Mouse (Mus musculus) layer of hippocampus, adult 2 months (tissue): Measurements from ENCODE around the gene Spock3. TPM values are rescaled to one million over a fixed set of nuclear protein-coding genes. Genes with fewer than 3 reads are reported as not detected.
"Not testable (repeated sequence)": the region's sequence is repeated elsewhere in the genome, so short reads cannot be mapped to it uniquely, and the experiment has no call there.

Source experiments
- DNase-seq, 2 experiments: peaks; one replicate each; pipeline ENCODE4 v3.0.0; 2022; ENCODE audit warnings: low spot score in 2 of 2
- H3K27ac ChIP-seq: fragments of 200-600 bp; 2 replicates; pipeline ENCODE4 v1.8.1; 2022
- H3K4me3 ChIP-seq: fragments of 200-600 bp; 2 replicates; pipeline ENCODE4 v1.8.1; 2022; ENCODE audit warnings: mild to moderate bottlenecking
- CTCF ChIP-seq: fragments of 200-600 bp; conservative IDR thresholded peaks from 2 replicates; pipeline ENCODE4 v1.8.1; 2022; ENCODE audit warnings: antibody characterized with exemption, mild to moderate bottlenecking, moderate library complexity
- long read RNA-seq, 2 experiments: library from polyadenylated mRNA; stranded (forward); transcript quantifications; one replicate each; pipeline ENCODE4 v2.0.0; 2021; ENCODE audit warnings: borderline mapping rate in 2 of 2
- total RNA-seq, 2 experiments: library from RNA; stranded (reverse); gene quantifications; 2 replicates each; pipeline ENCODE4 v1.2.3; 2021

The Spock3 gene
- total RNA-seq, result 10 to 100 TPM; 56.5 to 60.8 TPM
- long read RNA-seq, experiment 1, partial matches to known transcripts, result 0 of 7 reads
- long read RNA-seq, experiment 1, other reads (novel, unspliced or antisense), result 6 of 7 reads
- long read RNA-seq, experiment 2, partial matches to known transcripts, result 5 of 16 reads
- long read RNA-seq, experiment 2, other reads (novel, unspliced or antisense), result 11 of 16 reads

DNA sequence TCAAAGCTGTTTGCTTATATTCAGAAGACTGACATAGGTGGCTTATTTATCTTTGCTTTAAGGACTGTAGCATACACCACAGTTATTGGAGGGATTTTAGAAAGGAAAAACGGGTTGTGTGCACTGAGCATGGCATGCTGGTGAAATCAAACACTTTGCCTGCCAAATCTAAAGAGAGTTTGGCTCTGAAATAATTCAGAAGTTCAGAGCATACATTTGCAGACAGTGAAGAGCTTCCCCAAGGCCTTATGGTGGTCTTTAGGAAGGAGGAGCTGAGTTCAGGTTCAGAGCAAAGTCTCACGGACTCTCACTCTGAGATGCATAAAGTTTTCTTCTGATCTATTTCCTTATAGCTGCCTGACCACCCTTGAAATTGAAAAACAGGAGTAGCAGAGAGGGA is at the start of gene Spock3:
Spock3 (plus strand) TSS at position 301 of the 400 bp plus-strand sequence.
- no peak for TF ChIP-seq CTCF
- no peak for DNase-seq
- peak within 1 kb of the TSS; percentile 86 for H3K27ac ChIP-seq

DNA sequence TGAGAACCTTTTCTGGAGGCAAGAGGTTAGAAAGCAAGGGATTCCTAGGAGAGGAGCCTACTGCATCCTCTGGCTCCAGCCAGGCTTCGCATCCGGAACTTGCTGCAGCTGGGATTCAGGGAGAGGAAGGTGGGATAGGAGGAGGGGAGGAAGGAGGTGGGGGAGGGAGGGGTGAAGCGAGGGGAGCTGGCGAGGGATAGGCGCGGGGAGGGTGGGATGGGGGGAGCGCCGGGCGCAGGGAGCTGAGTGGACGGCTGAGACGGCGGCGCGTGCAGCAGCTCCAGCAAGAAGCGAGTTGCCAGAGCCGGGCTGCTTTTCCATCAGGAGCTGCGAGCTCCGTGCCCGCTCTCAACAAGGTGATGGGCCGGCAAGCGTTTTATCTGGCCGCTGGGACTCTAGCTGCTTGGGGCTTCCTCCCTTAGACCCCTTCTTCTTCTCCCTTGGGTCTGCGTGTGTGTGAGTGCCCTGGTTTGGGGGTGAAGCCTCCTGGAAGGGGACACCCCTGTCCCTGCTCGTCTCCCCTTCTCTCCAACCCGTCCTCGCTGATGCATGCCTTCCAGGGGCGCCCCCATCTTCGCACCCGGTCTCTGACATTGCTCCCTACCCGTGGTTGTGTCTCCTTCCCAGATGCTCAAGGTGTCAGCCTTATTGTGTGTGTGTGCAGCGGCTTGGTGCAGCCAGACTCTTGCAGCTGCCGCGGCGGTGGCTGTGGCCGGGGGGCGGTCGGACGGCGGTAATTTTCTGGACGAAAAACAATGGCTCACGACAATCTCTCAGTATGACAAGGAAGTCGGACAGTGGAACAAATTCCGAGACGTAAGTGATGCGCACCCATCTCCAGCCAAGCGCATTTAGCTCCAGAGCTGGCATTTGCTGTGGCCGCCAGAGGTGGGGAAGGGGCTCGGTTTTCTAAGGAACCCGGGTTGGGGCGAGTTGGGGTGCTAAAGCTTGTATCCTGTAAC is 645 bp downstream of the Spock3 start:
- peak; percentile 13 to 24 for DNase-seq
- Histone ChIP-seq H3K4me3 (peak overlapping the region; percentile 64), H3K27ac (peak overlapping the region; percentile 86)
- TF ChIP-seq CTCF, result no peak

More for the DNA sequence above, at the start of gene Spock3:
- peak within 1 kb of the TSS; percentile 64 for H3K4me3 ChIP-seq

DNA sequence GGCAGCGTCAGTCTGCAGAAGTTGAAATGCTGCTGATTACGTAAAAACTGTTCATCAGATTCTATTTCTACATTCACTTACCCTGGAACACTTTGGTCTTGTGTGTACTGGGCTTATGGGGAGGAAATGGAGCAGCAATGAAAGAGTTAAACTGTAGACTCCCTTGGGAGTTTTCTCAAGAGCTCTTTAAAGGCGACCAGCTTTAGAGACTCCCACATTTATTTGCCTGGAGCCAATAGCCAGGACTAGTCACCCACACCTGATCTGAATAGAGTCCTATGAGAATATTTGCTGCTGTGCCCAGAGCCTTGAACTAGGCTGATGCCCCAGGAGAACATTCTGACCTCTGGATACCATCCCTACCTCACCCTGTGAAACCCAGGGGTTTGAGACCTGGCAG is 1.7 kb downstream of the Spock3 start:
- no peak for TF ChIP-seq CTCF
- H3K4me3 ChIP-seq, result peak overlapping the region; percentile 64
- H3K27ac ChIP-seq, result peak overlapping the region; percentile 86
- DNase-seq, result peak in 1 of 2 experiments; percentile 18

DNA sequence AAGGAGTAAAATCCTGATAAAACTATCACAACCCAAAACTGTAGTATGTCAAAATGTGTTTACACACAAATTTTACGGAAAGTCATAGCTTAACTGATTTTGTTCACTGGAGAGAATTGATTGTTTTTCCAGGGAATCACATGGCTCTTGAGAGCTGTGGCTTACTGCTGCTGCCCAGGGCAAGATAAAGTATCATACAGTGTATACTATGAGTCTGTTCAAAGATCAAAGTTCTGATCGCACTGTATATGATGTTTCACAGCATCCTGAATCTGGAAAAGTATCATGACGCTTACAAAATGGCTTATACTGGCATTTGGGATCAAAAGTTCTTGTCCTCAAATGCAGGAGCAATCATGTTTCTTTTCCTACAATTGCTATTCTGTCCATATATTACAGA is 11.8 kb downstream of the Spock3 start:
- H3K27ac ChIP-seq, result no peak overlapping the region
- TF ChIP-seq CTCF, result no peak
- no peak for DNase-seq
- H3K4me3 ChIP-seq, result no peak overlapping the region

DNA sequence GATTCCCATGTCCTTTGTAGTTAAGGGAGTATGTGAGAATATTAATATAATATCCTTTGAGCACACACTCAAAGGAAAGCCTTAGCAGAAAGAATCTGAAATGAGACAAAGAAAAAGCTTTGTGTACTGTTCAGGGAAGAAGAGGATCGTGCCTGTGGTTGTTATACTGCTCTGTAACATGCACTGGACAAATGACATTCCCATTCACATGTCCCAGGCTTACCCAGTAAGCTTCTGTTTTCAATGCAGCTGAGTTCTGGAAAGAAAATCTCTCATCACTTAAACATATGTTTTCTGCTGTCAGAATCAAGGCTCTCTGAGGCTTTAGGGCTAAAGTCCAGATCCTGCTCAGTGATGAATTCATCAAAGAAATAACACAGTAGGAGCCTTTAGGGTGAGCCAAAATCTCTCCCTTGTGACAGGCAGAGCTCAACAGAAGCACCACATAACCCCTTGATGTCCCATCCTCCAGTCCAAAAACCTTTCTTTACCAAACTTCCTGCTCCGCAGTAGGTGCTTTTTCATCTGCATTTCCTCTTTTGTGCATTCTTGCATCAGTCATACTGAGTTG is 19.1 kb downstream of the Spock3 start:
- H3K4me3 ChIP-seq, result no peak overlapping the region
- no peak for DNase-seq
- no peak for TF ChIP-seq CTCF
- 0 out of 2 replicates have a peak overlapping the region, but pooled peaks have one; percentile 36 for H3K27ac ChIP-seq

DNA sequence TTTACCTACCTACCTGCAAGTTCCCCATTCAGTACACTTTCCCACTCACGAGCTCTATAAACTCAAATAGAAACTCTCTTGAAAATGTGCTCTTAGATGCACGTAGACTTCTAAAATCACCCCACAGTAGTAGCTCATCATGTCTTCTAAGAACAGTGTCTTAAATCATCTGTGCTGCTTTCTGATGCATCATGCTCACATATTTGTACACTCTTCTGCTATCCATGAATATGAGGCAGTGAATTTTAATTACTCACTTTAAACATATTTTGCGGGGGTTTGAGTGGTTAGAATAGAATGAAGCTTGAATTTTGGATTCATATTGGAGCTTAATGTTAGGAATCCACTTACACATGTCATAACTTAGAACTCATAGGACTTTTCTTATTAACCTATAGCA is 138.2 kb downstream of the Spock3 start:
- DNase-seq, result no peak
- no peak for TF ChIP-seq CTCF
- no peak overlapping the region for H3K27ac ChIP-seq
- no peak overlapping the region for H3K4me3 ChIP-seq

DNA sequence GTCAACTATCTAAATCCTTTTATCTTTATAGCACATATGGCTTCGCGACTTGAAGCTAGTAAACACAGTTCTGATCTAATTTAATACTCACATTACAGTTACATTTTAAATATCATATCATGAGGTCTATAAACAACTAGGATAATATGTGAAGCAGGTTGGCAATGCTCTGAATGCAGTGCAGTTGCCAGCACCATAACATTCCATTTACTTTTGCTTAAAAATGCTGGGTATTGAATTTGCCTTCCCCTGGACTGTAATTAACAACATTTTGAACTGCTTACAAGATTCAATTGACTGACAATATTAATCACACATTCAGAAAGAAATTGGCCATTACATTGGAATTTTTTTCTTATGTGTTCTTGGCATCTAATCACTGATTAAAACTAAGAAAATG is 147.4 kb downstream of the Spock3 start:
- no peak for DNase-seq
- Histone ChIP-seq H3K27ac (no peak overlapping the region), H3K4me3 (no peak overlapping the region)
- no peak for TF ChIP-seq CTCF

DNA sequence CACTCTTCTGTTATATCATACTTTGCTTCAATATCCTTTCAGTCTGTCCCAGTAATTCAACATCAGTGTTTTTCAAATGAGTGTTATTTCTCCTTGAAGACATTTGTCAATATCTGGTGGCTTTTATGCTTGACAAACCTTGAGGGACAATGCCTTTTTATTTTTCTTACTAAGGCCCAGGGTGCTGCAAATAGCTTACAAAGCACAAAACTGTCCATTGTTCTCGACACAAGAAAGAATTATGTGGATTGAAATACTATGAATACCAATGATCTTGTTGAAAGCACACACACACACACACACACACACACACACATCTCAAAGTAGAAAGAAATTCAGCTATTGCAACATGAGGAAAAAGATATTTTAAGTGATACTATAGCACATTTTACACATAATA is 159.0 kb downstream of the Spock3 start:
- no peak for TF ChIP-seq CTCF
- DNase-seq, result no peak
- Histone ChIP-seq H3K4me3 (no peak overlapping the region), H3K27ac (peak overlapping the region; percentile 65; the same call in 1 of the 2 replicates)

DNA sequence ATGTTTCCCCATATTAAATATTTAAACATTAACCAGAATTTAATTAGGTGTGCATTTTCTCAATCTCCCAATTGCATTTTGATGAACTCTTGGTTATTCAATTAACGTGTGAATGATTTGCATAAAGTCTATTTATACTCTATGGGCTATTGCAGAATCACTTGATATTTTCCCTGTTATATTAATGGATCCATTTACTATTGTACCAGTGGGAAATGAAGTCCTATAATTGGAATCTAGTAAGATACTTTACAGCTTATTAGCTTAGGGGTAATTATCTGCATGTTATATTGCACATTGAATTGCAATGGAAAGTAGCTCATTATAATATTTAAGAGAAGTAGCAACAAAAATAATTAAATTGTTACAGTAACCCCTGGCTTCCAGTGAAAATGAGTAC is 162.1 kb downstream of the Spock3 start:
- H3K27ac ChIP-seq, result no peak overlapping the region

DNA sequence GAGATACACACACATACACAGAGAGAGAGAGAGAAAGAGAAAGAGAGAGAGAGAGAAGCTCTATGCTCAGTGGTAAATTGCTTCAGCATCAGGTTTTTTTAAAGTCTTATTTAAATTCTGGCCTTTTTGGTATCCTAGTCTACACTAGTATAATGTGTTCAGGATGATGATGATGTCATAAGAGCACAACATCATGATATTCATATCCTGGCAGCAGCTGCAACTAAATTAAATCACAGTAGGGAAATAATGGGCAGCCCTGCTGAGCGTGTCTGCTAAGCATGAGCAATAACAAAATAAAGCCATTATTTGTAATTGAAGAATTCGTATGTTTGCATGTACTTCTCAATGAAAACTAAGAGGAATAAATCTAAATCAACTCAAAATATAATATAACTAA is 169.7 kb downstream of the Spock3 start:
- Histone ChIP-seq H3K27ac (no peak overlapping the region), H3K4me3 (no peak overlapping the region)
- no peak for DNase-seq
- no peak for TF ChIP-seq CTCF

More for the DNA sequence above, 162.1 kb downstream of the Spock3 start:
- TF ChIP-seq CTCF, result no peak
- no peak for DNase-seq
- H3K4me3 ChIP-seq, result no peak overlapping the region

DNA sequence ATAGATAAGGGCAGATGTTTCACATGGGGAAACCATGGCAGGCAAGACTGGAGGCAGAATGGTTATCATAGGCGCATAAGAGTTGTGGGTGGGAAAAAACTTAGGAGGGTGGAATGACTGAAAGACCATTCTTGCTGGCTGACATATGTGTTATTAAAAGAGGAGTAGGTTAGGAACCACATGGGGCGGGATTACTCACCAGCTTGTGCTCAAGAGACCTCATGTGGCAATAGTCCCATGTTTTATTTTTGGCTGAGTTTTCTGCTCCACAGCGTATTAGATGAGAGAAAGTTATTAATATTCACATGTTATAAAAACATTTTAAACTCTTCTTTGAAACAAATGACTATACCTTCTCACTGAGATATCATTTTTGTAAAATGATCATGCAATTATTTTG is 184.6 kb downstream of the Spock3 start:
- H3K27ac ChIP-seq, result 0 out of 2 replicates have a peak overlapping the region, but pooled peaks have one; percentile 28
- TF ChIP-seq CTCF, result no peak
- H3K4me3 ChIP-seq, result no peak overlapping the region
- peak; percentile 23 to 25 for DNase-seq

DNA sequence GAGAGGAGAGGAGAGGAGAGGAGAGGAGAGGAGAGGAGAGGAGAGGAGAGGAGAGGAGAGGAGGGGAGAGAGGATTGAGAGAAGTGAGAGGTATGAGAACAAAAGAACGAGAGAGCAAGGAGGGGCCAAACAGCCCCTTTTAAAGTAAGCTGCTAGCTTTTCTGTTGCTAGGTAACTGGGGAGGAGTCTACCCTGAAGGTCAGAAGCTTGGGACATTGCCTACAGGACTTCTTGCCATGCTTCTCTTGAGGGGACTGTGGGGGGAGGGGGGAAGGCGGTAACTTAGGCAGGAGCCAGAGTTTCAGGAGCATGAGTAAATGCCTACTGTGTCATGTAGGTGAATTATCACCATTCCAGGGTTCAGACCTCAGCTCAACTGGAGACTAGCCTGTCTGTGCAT is 213.1 kb downstream of the Spock3 start:
- not testable (repeated sequence) for H3K4me3 ChIP-seq, DNase-seq, H3K27ac ChIP-seq

DNA sequence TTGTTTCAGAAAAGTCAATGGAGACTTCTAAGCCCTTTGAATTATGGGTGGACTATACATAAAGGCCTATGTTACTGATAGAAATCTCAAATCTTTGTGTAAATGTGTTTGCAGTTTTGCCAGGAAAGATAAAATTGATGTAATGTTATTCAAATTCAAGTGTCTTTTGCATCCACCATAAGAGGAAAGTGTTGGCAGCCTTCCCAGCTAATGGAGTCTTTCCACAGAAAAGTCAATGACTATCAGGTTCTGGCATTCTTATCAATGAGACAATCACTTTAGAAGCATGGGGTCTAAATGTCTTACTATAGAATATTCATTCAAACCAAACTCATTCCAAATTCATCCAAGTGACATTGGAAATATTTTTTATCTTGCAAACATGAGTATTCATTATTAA is 214.5 kb downstream of the Spock3 start:
- no peak for DNase-seq
- Histone ChIP-seq H3K27ac (no peak overlapping the region), H3K4me3 (no peak overlapping the region)
- no peak for TF ChIP-seq CTCF
